Mouse (Mus musculus): ENCODE measurements around the gene Slc25a19. TPM values are rescaled to one million over a fixed set of nuclear protein-coding genes. Genes with fewer than 3 reads are reported as not detected.

Slc25a19 gene
- polyA plus RNA-seq (2016; fragmentation: Nextera tagmentation; extraction: Ambion mirVana) = 23.7 and 24.7 TPM in 2 replicates

DNA sequence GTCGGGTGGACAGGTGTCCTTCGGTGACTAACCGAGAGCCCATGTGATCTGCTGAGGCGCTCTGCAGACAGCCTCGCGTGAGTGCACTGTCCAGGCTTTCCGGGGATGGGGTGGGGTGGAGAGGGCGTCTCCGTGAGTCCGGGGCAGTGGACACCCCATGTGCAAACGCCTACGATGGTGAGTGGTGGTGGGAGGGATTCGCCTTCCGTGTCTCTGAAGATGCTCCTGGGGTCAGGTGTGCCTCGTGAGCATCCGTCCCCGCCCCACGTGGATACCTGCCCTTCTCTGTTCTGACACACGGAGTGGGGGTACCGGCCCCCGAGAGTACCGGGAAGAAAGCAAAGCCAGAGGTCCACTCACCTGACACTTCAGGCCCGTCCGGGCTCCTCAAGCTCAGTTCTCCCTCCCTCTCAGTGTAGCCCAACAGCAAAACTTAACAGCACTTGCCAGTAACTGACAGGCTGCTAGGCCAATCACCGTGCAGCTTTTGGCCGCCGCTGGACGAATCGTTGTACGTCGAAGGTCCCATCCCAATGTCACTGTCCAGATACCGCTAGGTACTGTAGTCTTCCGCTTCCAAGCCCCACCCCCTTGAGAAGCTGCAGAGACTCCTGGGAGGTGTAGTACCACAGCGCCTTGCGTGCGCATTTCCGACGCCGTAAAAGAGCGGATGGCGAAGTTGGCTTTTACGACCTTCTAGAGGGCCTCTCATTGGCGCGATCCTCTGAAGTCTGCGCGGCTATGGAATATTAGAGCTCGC, at the start of gene Slc25a19:
Gene Slc25a19, minus strand, starts transcription at position 591 of the 760 bp plus-strand sequence.
- Histone ChIP-seq H3K9me3 (no peaks in the 10 kb centered on the region), H3K27ac (peak within 1 kb of the TSS; percentile 84)
- peak; percentile 99 for DNase-seq (ENCODE audit: low spot score)

DNA sequence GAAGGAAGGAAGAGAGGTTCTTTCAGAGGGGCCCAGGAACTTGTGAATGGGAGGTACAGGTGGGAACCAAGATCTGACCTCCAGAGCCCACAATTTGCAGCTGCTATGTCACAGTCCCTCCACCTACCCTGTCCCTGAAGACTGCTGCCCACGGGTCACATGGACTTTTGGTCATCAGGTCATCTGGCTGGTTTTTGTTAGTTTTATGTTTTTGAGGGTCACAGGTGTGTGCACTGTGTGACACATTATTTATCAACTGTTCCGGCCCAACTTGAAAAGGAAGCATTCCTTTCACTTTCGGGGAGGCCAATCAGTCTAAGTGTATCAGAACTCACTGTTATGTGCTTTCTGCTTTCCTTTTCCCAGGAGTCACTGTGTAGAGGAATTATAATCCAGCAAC, 49.4 kb upstream of the Slc25a19 start:
- no peaks in the 10 kb centered on the region for H3K27me3 ChIP-seq (ENCODE audit: insufficient read depth, poor library complexity, severe bottlenecking)
- H3K9me3 ChIP-seq = no peaks in the 10 kb centered on the region
- H3K36me3 ChIP-seq = peaks cover 51% of the 10 kb centered on the region
- 92% methylated on average over 3 of the region's 3 CpGs for WGBS
- H3K4me3 ChIP-seq = no peak overlapping the region
- H3K4me1 ChIP-seq (replicated peaks) = peaks cover 3% of the 10 kb centered on the region; the same call in 1 of the 2 replicates
- DNase-seq (ENCODE audit: low spot score) = no peak
- no peak overlapping the region for H3K27ac ChIP-seq

More for the DNA sequence above, at the start of gene Slc25a19:
- under 1% methylated on average over 47 of the region's 47 CpGs for WGBS
- Histone ChIP-seq H3K4me1 (replicated peaks) (peaks cover 17% of the 10 kb centered on the region), H3K4me3 (peak within 1 kb of the TSS; percentile 81), H3K36me3 (peaks cover 9% of the 10 kb centered on the region), H3K27me3 (ENCODE audit: insufficient read depth, poor library complexity, severe bottlenecking) (no peaks in the 10 kb centered on the region)

DNA sequence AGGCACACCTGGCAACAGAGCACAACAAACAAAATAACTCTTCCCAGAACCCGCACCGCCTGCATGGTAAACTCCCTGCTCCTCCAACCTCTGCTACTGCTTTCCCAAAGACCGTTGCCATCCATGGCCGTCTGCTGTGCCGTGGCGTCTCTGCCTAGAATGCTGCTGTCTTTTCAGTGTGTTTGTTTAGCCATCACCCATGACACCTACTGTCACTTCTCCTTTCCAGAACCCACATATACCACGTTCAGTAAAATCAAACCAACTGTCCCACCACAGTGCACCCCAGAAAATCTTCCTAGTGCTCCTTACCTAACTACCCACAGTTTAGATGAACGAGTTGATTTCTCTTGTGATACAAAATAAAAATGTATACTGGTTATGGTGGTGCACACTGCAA, 48.6 kb upstream of the Slc25a19 start:
- H3K9me3 ChIP-seq = no peaks in the 10 kb centered on the region
- no peak overlapping the region for H3K4me3 ChIP-seq
- H3K27me3 ChIP-seq (ENCODE audit: insufficient read depth, poor library complexity, severe bottlenecking) = no peaks in the 10 kb centered on the region
- DNase-seq (ENCODE audit: low spot score) = no peak
- H3K4me1 ChIP-seq (replicated peaks) = peaks cover 3% of the 10 kb centered on the region; the same call in 1 of the 2 replicates
- WGBS = 94% methylated on average over 8 of the region's 8 CpGs
- H3K36me3 ChIP-seq = peaks cover 43% of the 10 kb centered on the region
- H3K27ac ChIP-seq = no peak overlapping the region

DNA sequence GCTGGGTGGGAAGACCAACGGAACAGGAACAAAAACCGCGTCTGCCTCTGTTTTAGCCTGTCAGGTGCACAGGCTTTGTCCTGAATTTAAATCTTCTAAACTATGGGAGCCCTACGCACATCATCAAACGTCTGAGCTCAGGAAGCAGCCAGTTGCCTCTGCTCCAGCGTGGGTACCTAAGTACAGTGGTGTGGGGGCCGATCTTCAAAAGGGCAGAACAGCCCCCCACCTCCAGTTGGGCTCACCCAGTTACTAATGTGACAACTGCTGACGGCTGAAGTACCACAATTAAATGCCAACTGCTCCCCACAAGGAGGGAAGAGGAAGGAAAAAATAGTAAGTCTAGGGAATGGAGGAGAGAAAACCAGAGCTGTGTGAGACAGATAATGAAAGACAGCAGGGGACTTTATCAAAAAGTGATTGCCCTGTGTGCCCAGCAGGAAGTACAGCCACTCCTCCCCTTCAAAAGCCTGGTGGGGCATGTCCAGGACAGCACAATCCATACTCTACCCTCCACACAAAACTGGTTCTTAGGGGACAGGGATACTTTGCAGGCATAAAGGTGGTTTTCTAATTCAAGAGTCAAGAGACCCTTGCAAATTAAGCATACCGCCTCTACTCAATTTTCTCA, 46.3 kb upstream of the Slc25a19 start:
- 71% methylated on average over 9 of the region's 9 CpGs for WGBS
- no peak for DNase-seq (ENCODE audit: low spot score)
- no peak overlapping the region for H3K4me3 ChIP-seq
- H3K27me3 ChIP-seq (ENCODE audit: insufficient read depth, poor library complexity, severe bottlenecking) = no peaks in the 10 kb centered on the region
- H3K9me3 ChIP-seq = no peaks in the 10 kb centered on the region
- H3K4me1 ChIP-seq (replicated peaks) = peaks cover 11% of the 10 kb centered on the region
- H3K27ac ChIP-seq = no peak overlapping the region
- peaks cover 24% of the 10 kb centered on the region for H3K36me3 ChIP-seq

DNA sequence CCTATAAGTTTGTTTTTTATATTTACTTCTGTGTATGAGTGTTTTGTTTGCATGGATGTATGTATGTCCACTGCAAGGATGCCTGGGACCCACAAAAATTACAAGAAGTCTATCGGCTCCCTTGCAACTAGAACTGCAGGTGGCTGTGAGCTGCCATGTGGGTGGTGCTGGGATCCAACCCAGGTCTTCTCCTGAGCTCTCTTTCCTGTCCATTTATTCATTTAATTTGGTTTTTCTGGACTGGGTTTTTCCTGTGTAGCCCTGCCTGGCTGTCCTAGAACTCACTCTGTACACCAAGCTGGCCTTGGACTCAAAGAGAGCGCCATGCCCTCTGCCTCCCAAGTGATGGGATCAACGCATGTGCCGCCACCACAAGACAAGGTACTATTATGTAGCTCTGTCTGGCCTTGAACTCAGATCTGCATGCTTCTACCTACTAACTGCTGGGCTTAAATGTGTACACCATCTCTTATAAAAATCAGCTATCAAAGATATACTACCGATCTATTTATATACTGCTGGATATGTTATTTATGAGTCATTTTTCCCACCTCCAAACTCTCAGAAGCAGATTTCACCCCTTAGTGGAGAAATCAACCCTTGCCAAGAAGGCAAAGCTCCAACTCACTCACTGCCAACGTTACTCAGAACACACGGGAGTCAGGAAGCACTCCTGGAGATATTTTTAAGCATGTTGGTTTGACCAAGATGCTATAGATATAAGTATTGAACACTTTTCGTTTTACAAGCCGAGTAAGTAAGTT, 45.6 kb upstream of the Slc25a19 start:
- Histone ChIP-seq H3K4me1 (replicated peaks) (peaks cover 11% of the 10 kb centered on the region), H3K4me3 (no peak overlapping the region), H3K27me3 (ENCODE audit: insufficient read depth, poor library complexity, severe bottlenecking) (no peaks in the 10 kb centered on the region), H3K36me3 (peaks cover 17% of the 10 kb centered on the region), H3K9me3 (no peaks in the 10 kb centered on the region), H3K27ac (no peak overlapping the region)
- 93% methylated on average over 9 of the region's 9 CpGs for WGBS
- DNase-seq (ENCODE audit: low spot score) = no peak

DNA sequence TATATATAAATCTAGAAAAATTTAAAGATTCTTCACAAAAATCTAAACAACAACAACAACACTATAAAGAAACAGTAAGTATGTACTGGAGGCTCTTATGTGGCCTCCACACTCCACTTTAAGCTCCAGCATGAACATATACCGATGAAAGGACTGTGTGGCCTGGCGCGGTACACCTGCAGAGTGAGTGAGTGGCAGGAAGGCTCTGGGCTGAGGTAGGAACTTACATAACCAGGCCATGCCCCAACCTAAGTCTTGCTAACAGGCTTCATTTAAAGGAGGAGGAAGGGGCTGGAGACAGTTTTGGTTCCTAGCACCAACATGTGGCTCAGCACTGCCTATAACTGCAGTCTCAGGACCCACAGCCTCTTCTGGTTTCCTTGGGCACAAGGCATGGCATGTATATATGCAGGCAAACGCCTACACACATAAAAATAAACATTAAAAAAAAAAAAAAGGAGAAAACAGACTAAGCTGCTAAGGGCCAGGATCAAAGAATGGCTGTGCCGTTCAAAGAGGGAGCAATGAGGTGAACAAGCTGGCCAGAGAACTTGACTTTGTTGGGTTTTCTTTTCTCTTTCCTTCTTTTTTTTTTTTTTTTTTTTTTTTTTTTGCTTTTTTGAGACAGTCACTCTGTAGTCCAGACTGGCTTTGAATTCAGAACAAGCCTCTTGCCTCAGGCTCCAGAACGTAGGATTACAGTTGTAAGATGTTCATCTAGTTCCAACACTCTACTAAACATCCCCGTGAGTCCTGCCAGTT, 44.3 kb upstream of the Slc25a19 start:
- no peaks in the 10 kb centered on the region for H3K9me3 ChIP-seq
- H3K4me1 ChIP-seq (replicated peaks) = peaks cover 11% of the 10 kb centered on the region
- H3K27ac ChIP-seq = no peak overlapping the region
- peaks cover 7% of the 10 kb centered on the region for H3K36me3 ChIP-seq
- H3K4me3 ChIP-seq = no peak overlapping the region
- DNase-seq (ENCODE audit: low spot score) = no peak
- 89% methylated on average over 7 of the region's 7 CpGs for WGBS
- H3K27me3 ChIP-seq (ENCODE audit: insufficient read depth, poor library complexity, severe bottlenecking) = no peaks in the 10 kb centered on the region

DNA sequence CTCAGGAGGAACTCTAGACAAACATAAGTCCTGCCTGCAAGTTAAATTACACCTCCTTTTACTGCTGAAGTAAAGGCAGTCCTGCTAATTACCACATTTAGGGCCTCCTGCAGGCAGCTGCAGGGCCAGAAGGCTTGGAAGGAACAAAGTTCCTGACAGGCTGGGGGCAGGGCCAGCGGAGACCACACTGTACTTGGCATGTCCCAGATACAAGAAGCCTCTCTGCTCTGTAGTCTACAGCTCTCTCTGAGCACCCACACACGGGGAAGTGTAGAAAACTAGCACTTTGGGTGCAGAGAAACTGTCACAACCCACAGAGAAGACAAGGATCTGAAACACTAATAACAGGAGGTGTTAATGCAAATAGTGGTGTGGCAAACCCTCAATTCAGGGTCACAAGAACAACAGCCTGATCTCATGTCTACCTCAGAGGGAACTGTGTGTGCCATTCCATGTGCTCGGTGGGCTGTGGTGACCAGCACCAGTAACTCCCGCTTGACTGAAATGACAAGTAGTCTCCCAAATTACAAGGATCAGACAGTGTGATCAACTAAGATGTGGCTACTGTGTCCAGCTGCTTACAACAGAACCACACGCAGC, 42.5 kb upstream of the Slc25a19 start:
- WGBS = 38% methylated on average over 5 of the region's 5 CpGs
- H3K36me3 ChIP-seq = 0 out of 2 replicates have a peak, but pooled peaks cover 9% of the 10 kb centered on the region
- no peak overlapping the region for H3K4me3 ChIP-seq
- DNase-seq (ENCODE audit: low spot score) = no peak
- no peak overlapping the region for H3K27ac ChIP-seq
- no peaks in the 10 kb centered on the region for H3K9me3 ChIP-seq
- peaks cover 11% of the 10 kb centered on the region for H3K4me1 ChIP-seq (replicated peaks)
- H3K27me3 ChIP-seq (ENCODE audit: insufficient read depth, poor library complexity, severe bottlenecking) = no peaks in the 10 kb centered on the region

DNA sequence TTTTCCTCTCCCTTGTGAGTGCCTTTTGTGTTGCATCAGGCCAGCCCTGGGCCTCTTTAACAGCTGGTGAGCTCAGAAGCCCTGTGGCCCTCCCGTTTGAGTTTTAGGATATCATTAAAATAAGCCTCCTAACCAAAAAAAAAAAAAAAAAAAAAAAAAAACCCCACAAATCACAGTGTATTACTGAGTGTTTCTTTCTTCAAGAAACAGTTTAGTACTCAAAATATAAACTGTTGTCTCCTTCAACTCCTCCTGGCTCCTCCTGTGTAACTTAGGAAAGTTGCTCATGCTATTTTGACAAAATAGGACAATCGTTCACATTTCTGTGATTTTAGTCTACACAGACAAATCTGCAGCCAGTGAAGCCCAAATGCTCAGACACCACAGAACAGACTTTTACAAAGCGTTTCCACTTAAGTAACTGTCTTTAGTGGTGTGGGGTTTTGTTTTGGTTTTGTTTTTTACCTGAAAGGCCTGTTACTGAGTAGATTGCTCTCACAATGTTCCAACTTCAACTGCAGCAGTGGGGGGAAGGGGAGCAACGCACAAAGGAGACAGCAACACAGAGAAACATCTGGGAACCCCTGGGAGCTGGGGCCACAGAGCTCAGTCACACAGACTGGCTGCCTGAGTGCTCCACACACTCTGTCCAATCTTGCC, 35.7 kb upstream of the Slc25a19 start:
- DNase-seq (ENCODE audit: low spot score) = no peak
- Histone ChIP-seq H3K27me3 (ENCODE audit: insufficient read depth, poor library complexity, severe bottlenecking) (no peaks in the 10 kb centered on the region), H3K9me3 (no peaks in the 10 kb centered on the region), H3K27ac (no peak overlapping the region), H3K4me3 (no peak overlapping the region), H3K4me1 (replicated peaks) (no peaks in the 10 kb centered on the region), H3K36me3 (peaks cover 30% of the 10 kb centered on the region)
- 78% methylated on average over 4 of the region's 4 CpGs for WGBS

DNA sequence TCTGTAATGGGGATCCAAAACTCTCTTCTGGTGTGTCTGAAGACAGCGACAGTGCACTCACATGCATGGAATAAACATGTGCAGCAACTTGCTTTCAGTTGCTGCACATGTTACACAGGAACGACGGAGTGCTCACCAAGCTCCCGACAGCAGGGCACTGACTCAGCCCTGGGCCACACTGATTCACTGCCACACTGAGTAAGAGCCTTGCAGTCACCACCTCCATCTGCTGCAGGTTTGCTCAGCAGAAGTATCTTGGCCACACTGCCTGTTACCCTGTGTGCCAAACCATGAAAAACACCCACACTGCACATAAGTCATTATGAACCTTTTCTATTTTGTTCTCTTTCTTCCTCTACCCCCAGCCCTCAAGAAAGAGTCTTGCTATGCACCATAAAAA, 32.3 kb upstream of the Slc25a19 start:
- Histone ChIP-seq H3K36me3 (peaks cover 27% of the 10 kb centered on the region), H3K27ac (no peak overlapping the region), H3K9me3 (no peaks in the 10 kb centered on the region), H3K27me3 (ENCODE audit: insufficient read depth, poor library complexity, severe bottlenecking) (no peaks in the 10 kb centered on the region), H3K4me3 (no peak overlapping the region), H3K4me1 (replicated peaks) (no peaks in the 10 kb centered on the region)
- 96% methylated on average over 4 of the region's 4 CpGs for WGBS
- no peak for DNase-seq (ENCODE audit: low spot score)

DNA sequence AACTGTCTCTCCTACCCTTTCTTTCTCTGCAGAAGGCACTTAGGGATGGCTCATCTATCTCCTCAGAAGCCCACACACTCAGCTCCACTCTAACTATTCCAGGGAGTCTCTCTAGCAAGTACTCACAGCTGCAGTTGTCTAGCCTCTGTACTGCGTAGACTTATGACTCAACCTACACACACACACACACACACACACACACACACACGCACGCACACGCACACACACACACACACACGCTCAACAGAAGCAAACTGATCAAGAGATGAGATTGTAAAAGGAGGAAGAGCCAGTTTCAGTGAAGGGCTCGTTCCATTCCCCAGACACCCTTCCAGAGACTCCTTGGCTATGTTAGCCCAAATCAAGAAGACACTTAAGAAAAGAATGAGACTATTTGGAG, 30.4 kb upstream of the Slc25a19 start:
- Histone ChIP-seq H3K4me1 (replicated peaks) (no peaks in the 10 kb centered on the region), H3K27ac (no peak overlapping the region), H3K36me3 (peaks cover 38% of the 10 kb centered on the region), H3K9me3 (no peaks in the 10 kb centered on the region), H3K4me3 (no peak overlapping the region), H3K27me3 (ENCODE audit: insufficient read depth, poor library complexity, severe bottlenecking) (no peaks in the 10 kb centered on the region)
- no peak for DNase-seq (ENCODE audit: low spot score)
- 96% methylated on average over 6 of the region's 6 CpGs for whole genome bisulfite sequencing

DNA sequence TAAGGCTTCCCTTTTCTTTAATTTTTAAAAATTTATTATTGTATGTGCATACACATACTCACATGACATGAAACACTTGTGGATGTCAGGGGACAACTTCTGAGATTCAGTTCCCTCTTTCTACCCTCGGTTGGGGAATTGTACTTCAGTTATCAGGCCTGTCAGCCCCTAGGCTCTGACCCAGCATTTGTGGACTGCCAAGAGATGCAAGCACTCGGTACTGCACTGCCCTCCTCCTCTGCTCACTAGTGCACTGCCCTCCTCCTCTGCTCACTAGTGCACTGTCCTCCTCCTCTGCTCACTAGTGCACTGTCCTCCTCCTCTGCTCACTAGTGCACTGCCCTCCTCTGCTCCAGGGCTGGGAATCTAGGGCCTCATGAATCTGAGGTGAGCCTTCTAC, 26.0 kb upstream of the Slc25a19 start:
- Histone ChIP-seq H3K36me3 (peaks cover 59% of the 10 kb centered on the region), H3K9me3 (no peaks in the 10 kb centered on the region), H3K27me3 (ENCODE audit: insufficient read depth, poor library complexity, severe bottlenecking) (no peaks in the 10 kb centered on the region), H3K4me1 (replicated peaks) (peaks cover 5% of the 10 kb centered on the region; the same call in 1 of the 2 replicates), H3K27ac (no peak overlapping the region), H3K4me3 (no peak overlapping the region)
- WGBS = 85% methylated on average over 2 of the region's 2 CpGs
- DNase-seq (ENCODE audit: low spot score) = no peak

DNA sequence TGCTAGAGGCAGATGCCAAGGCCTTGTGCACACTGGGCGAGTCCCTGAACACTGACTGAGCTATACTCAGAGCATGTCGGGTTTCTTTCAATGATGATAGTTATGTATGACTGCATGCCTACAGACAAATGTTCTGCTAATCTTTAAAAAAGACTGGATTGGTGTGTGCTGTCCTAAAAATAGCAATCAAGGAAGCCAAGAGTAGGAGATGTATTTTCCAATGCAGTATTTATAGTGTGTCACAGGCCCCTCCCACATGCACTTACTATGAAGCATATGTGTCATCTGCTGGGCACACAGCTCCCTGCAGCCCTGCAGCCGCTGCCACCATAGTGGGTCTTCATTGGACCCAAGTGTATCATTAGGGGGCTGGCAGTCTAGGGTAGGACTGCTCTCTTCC, 25.1 kb upstream of the Slc25a19 start:
- Histone ChIP-seq H3K4me3 (no peak overlapping the region), H3K36me3 (peaks cover 68% of the 10 kb centered on the region)
- 94% methylated on average over 3 of the region's 3 CpGs for WGBS

More for the DNA sequence above, 25.1 kb upstream of the Slc25a19 start:
- Histone ChIP-seq H3K4me1 (replicated peaks) (peaks cover 5% of the 10 kb centered on the region; the same call in 1 of the 2 replicates), H3K27ac (no peak overlapping the region), H3K27me3 (ENCODE audit: insufficient read depth, poor library complexity, severe bottlenecking) (no peaks in the 10 kb centered on the region), H3K9me3 (no peaks in the 10 kb centered on the region)
- DNase-seq (ENCODE audit: low spot score) = no peak

Data from hindbrain, embryonic 10.5 days (tissue).